Mouse (Mus musculus) embryonic stem cell, embryonic (primary cell): ENCODE data around the gene Dhx37.

Source experiments
- CTCF ChIA-PET, 4 experiments: fragments of 300-600 bp in 2 of 4; fragments of 350-600 bp in 2 of 4; sonication (Branson Sonifier 250); formaldehyde crosslinking; loops; one replicate each; lab custom pipeline; 2022; ENCODE audit warnings: inconsistent platforms in 2 of 4; lab: Charles Lee
- POLR2A ChIA-PET, 4 experiments: fragments of 300-600 bp in 2 of 4; fragments of 350-600 bp in 2 of 4; sonication (Branson Sonifier 250); formaldehyde crosslinking; loops; one replicate each; lab custom pipeline; 2022; ENCODE audit warnings: antibody characterized with exemption in 4 of 4, inconsistent platforms in 1 of 4; lab: Charles Lee

The Dhx37 gene

DNA sequence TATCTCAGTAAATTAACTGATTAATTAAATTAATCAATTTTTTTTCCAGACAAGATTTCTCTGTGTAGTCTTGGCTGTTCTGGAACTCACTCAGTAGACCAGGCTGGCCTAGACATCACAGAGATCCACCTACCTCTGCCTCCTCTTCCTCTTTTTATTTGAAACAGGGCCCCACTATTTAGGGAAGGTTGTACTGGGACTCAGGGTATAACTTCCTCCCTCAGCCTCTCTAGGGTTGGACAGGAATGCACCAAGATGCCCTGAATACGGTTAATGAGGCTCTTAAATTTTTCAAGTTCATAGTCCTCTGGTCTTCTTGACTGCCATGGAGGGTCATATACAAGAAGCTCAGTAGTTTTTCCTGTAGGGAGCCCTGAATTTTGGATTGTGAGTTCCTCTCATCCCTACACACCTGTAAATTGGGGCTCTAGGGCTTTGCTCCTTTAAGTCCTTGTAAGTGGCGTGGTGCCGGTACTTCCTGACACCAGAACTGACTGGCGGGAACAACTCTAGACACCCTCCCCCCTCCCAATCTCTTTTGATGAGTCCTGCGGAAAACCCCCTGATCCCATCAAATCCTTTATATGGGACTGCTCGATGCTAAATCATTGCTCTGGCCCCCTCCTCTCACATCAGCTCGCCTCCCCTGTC, 6.8 kb upstream of the Dhx37 start:
- ChIA-PET CTCF (interaction anchor here (0.5 to 2.4 kb wide), 11 partner anchors 20 to 664 kb away, joined by 3 to 10 read pairs (median 4); no protein-coding TSS in a partner anchor), POLR2A (interaction anchor here in 3 of 4 experiments (0.7 to 4.1 kb wide), 50 partner anchors 9 to 282 kb away, joined by 3 to 48 read pairs (median 6); partner anchors contain the start of genes Ubc (in 3 of the 3), Gm10382 (in 2 of the 3) and Dhx37 (in 1 of the 3))

DNA sequence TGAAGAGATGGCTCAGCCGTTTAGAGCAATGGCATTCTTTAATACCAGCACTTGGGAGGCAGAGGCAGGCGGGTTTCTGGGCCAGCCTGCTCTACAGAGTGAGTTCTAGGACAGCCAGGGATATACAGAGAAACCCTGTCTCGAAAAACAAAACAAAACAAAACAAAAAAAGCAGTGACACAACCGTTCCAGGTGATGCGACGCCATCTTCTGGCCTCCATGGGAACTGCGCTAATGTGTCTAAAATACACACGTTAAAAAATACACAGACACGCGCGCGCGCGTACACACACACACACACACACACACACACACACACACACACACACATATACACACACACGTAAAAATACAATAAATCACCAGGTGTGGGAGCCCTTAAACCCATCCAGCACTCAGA, 426 bp upstream of the Dhx37 start:
- CTCF ChIA-PET, result interaction anchor here in 1 of 4 experiments (1.4 kb wide), 1 partner anchor 22 kb away, joined by 4 read pairs; no protein-coding TSS in a partner anchor
- POLR2A ChIA-PET, result interaction anchor here in 3 of 4 experiments (0.8 to 11.7 kb wide), 16 partner anchors 7 to 161 kb away, joined by 3 to 227 read pairs (median 6); partner anchors contain the start of genes Bri3bp (in 1 of the 3), Gm10382 (in 1 of the 3) and Ubc (in 1 of the 3)

DNA sequence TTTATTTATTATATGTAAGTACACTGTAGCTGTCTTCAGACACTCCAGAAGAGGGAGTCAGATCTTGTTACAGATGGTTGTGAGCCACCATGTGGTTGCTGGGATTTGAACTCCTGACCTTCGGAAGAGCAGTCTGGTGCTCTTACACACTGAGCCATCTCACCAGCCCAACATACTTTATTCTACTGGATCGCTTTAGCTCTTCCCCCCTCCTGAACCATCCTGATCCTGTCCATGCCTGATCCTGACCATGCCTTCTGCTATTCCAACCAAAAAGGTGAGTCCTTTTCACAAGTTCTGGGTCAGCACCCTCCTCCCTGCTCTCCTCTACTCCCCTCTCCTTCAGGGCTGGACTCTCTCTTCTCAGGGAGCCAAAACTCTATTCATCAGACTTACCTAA, 1.6 kb downstream of the Dhx37 start:
- CTCF ChIA-PET, result interaction anchor here in 1 of 4 experiments (0.6 kb wide), 1 partner anchor 26 kb away, joined by 3 read pairs; no protein-coding TSS in a partner anchor
- POLR2A ChIA-PET, result interaction anchor here in 3 of 4 experiments (0.6 to 11.7 kb wide), 27 partner anchors 9 to 94 kb away, joined by 3 to 227 read pairs (median 6); partner anchors contain the start of genes Bri3bp (in 2 of the 3), Gm10382 (in 1 of the 3) and Ubc (in 1 of the 3)

DNA sequence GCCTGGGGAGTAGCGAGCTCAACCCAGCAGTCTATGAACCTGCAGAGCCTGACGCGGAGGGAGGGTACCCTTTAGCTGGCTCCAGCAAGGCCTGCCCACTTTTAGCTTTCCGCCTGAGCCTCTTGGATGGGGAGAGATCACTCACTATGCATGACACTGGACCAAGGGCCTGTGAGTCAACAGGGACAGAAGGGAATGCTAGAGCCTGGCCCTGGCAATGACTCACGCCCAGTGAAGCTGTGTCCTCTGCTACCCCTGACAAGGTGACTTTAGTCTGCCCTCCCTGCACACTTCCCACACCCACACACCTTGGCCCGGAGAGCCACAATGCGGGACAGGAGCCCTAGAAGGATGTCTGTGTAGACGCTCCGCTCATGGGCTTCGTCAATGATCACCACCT, 7.6 kb downstream of the Dhx37 start:
- CTCF ChIA-PET, result interaction anchor here in 3 of 4 experiments (0.6 to 3.1 kb wide), 16 partner anchors 11 to 173 kb away, joined by 3 to 18 read pairs (median 4); no protein-coding TSS in a partner anchor
- POLR2A ChIA-PET, result interaction anchor here in 3 of 4 experiments (0.6 to 11.7 kb wide), 50 partner anchors 8 to 261 kb away, joined by 3 to 227 read pairs (median 4); partner anchors contain the start of genes Bri3bp (in 3 of the 3), Ubc (in 2 of the 3) and Gm10382 (in 1 of the 3)

DNA sequence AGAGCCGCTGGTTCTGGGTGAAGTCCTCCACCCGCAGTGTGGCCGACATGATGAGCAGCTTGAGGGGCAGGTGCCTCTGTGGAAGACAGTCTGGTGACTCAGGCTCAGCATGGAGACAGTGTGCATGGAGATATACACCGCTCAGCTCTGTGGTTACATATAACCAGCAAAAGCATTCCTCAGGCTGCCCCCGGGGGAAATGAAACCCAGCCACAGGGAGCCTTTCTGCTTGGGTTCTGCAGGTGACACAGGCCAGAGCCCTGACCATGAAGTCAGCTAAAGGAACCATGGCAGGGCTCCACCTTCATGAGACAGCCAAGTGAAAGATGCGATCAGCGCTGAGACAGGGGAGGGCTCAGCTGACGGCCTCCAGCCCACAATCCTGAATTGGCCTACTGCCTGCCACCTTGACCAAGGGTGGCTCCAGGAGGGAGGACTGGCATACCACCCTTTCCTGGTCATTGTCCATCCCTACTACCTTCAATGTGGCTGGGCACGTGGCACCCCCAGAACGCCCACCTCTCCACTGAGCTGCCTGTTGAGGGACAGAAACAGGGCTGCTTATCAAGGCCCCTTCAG, 8.1 kb downstream of the Dhx37 start:
- CTCF ChIA-PET, result interaction anchor here (0.5 to 3.1 kb wide), 13 partner anchors 10 to 173 kb away, joined by 3 to 18 read pairs (median 4); no protein-coding TSS in a partner anchor
- POLR2A ChIA-PET, result interaction anchor here in 3 of 4 experiments (0.7 to 11.7 kb wide), 47 partner anchors 7 to 260 kb away, joined by 3 to 227 read pairs (median 4); partner anchors contain the start of genes Bri3bp (in 3 of the 3) and Ubc (in 2 of the 3)

DNA sequence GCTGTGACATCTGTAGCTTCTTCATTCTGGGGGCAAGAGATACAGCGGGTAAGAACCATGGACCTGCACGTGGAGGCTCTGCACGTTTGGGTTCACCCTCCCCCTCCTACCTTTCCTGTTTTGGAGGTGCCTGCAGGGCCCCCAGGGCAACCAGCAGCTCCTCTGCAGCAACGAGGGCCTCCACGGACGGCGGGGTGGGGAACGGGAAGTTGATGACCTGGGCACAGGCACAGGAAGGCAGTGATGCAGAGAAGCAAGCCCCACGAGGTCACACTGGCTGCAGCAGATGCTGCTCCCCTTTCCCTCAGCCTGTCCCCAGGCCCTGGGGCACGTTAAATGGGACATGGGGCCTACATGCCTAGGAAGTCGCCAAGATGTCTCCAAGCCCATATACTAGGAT, 14.8 kb downstream of the Dhx37 start:
- POLR2A ChIA-PET, result interaction anchor here in 3 of 4 experiments (0.7 to 11.7 kb wide), 16 partner anchors 7 to 34 kb away, joined by 3 to 155 read pairs (median 4); partner anchors contain the start of genes Bri3bp (in 2 of the 3) and Dhx37 (in 2 of the 3)
- CTCF ChIA-PET, result interaction anchor here in 1 of 4 experiments (0.7 to 1.1 kb wide), 2 partner anchors 106 to 108 kb away, joined by 3 read pairs; no protein-coding TSS in a partner anchor

DNA sequence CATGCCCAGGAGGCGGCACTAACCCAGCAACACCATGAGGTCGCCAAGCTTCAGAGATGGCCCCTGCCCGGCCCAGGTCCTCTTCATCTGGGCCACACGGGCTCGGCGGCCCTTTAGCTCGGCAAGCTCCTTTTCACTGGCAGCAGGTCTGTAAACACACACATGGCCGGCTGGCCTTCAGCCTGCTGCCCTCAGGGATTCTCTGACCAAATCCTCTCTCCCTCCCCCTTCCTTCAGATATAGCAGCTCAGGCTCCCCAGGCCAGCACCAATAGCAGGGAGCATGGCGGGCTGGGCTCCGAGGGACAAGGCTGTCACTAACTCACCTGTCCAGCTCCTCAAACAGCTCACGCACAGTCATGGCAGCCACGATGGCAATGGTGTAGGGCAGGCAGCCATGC, 15.3 kb downstream of the Dhx37 start:
- ChIA-PET POLR2A (interaction anchor here in 3 of 4 experiments (0.7 to 11.7 kb wide), 17 partner anchors 8 to 36 kb away, joined by 3 to 155 read pairs (median 4); partner anchors contain the start of genes Bri3bp (in 2 of the 3) and Dhx37 (in 2 of the 3)), CTCF (interaction anchor here in 3 of 4 experiments (0.5 to 1.1 kb wide), 5 partner anchors 90 to 108 kb away, joined by 3 read pairs; no protein-coding TSS in a partner anchor)

DNA sequence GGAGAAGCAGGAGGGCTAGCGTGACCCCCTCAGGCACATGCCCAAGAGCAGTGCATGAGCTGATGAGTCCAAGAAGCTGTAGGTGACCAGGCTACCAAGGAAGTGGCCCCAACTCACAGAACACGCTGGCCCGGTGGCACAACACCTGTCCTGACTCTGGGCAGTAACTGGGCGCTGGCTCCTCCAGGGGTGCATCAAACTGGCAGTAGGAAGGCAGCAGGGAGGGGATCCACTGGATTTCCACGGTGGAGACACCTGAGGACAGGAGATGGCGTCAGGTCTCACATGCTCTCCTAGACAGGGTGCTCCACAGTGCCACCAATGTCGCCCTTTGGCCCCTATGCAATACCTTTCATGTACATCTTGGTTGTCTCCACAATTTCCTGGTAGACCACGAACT, 17.7 kb downstream of the Dhx37 start:
- ChIA-PET POLR2A (interaction anchor here in 3 of 4 experiments (0.5 to 11.7 kb wide), 7 partner anchors 10 to 109 kb away, joined by 3 to 155 read pairs (median 4); partner anchors contain the start of genes Bri3bp (in 1 of the 3), Dhx37 (in 1 of the 3) and Gm10382 (in 1 of the 3)), CTCF (interaction anchor here in 1 of 4 experiments (1.1 kb wide), 1 partner anchor 10 kb away, joined by 4 read pairs; no protein-coding TSS in a partner anchor)

DNA sequence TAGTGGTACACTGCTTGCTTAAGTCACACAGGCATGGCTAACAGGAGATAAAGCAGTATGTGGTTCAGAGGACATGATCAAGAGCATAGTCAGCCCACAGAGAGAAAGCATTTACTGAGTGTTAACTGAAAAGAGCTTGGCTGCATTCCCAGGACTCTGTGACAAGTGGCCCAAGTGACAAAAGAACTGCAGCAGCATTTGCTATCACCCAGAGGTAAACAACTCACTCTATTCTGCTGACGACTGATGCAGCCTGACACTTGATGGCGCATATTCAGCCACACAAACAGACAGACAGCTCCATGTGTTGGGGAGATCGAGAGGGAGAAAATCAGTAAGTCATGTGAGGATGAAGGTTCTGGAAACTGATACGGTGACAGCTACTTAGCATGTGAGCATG, 20.2 kb downstream of the Dhx37 start:
- CTCF ChIA-PET, result interaction anchor here in 2 of 4 experiments (0.6 kb wide), 2 partner anchors 75 to 235 kb away, joined by 3 to 5 read pairs; partner anchors contain the start of gene Ncor2 (in 1 of the 2)
- POLR2A ChIA-PET, result interaction anchor here in 3 of 4 experiments (0.8 to 11.7 kb wide), 10 partner anchors 8 to 84 kb away, joined by 3 to 155 read pairs (median 16); partner anchors contain the start of genes Bri3bp (in 1 of the 3), Dhx37 (in 1 of the 3), Gm10382 (in 1 of the 3) and Ubc (in 1 of the 3)

DNA sequence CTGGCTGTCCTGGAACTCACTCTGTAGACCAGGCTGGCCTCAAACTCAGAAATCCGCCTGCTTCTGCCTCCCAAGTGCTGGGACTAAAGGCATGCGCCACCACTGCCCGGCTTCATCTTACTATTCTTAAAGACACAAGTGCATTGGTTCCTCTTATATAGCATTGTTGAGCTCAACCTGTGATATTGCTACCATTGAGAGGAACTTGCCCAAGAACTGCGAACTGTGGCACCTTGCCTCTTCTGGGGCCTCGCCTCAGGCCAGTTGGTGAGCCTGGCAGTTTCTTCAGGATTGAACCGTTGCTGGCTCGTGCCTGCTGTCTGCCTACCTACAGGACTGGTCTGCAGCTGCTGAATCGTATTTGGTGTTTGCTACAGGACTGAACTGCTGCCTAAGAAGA, 21.4 kb downstream of the Dhx37 start:
- POLR2A ChIA-PET, result interaction anchor here in 3 of 4 experiments (0.7 to 11.7 kb wide), 25 partner anchors 8 to 172 kb away, joined by 3 to 155 read pairs (median 5); partner anchors contain the start of genes Ubc (in 3 of the 3), Gm10382 (in 2 of the 3), Bri3bp (in 1 of the 3) and Dhx37 (in 1 of the 3)
- CTCF ChIA-PET, result interaction anchor here (0.6 to 2.7 kb wide), 28 partner anchors 8 to 925 kb away, joined by 3 to 19 read pairs (median 4); partner anchors contain the start of genes Bri3bp (in 2 of the 4) and Dhx37 (in 1 of the 4)

DNA sequence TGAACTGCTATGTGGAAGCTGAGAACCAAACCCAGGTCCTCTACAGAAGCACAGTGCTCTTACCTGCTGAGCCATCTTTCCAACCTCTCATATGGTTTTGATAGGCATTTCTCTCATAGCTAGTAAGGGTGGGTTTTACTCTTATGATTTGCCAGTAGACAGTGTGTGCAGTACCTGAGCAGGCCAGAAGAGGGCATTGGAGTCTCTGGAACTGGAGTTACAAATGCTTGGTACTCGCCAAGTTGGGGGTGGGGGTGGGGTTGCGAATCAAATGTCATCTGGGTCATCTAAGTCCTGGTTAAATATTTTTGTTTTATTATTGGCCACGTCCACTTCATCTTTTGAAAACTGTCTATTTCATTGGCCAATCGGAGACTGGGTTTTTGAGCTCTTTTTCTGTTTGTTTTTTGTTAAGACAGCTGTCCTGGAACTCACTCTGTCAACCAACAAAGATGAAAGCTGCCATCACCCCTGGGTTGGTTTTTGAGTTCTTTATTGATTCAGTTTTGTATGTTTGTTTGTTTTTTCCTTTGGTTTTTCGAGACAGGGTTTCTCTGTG, 21.9 kb downstream of the Dhx37 start:
- CTCF ChIA-PET, result interaction anchor here (0.6 to 2.7 kb wide), 43 partner anchors 8 to 925 kb away, joined by 3 to 20 read pairs (median 4); partner anchors contain the start of genes Bri3bp (in 3 of the 4) and Dhx37 (in 1 of the 4)
- POLR2A ChIA-PET, result interaction anchor here in 3 of 4 experiments (0.6 to 11.7 kb wide), 32 partner anchors 9 to 1150 kb away, joined by 3 to 155 read pairs (median 4); partner anchors contain the start of genes Ubc (in 3 of the 3), Gm10382 (in 2 of the 3), Bri3bp (in 1 of the 3) and Dhx37 (in 1 of the 3)

DNA sequence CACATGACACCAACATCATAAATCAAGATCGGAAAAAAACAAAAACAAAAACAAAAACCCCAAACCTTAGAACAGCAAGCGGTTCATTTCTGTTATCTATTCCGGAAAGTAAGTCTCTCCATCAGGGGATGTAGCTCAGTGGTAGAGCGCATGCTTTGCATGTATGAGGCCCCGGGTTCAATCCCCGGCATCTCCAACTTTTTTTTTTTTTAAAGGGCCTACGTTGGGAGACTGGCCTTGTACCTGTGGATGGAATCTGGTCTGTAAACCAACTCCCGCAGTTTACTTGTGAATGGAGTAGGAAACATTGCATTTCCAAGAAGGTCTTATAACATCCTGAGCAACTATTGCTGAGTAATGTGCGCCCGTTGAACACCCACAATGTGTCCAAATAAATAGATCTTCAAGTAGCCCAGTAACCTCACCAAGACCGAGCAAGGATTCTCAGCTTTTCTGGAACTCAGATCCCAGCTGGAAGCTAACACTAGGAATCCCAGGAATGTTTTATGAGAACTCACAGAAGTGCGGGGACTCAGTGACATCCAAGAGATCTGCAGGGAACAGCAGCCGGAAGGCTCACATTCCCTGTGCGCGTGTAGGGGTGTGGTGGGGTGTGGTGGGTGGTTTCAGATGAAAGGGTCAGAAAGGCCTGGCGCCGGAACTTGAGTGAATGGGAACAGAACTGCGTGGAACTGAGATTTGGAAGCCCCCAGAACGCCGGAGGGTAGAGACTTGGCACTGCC, 24.4 kb downstream of the Dhx37 start:
- ChIA-PET POLR2A (interaction anchor here (0.6 to 11.7 kb wide), 19 partner anchors 11 to 193 kb away, joined by 3 to 155 read pairs (median 6); partner anchors contain the start of genes Ubc (in 3 of the 4), Bri3bp (in 2 of the 4), Dhx37 (in 2 of the 4) and Gm10382 (in 2 of the 4)), CTCF (interaction anchor here in 3 of 4 experiments (0.6 to 1.8 kb wide), 6 partner anchors 41 to 139 kb away, joined by 3 to 5 read pairs (median 4); no protein-coding TSS in a partner anchor)

DNA sequence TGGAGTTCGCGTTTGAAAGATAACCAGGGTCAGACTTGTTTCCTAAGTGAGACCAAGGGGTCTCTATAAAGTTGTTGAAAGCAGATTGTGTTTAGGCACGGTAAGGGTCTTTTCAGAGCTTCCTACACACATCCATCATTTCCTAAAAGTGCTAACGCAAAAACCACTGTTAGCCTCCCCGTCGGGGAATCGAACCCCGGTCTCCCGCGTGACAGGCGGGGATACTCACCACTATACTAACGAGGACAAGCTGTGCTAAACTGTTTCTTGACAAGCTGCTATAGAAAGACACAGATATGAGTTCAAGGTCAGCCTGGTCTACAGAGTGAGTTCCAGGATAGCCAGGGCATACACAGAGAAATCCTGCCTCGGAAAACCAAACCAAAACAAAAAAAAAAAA, 25.1 kb downstream of the Dhx37 start:
- POLR2A ChIA-PET, result interaction anchor here in 3 of 4 experiments (0.6 to 11.7 kb wide), 20 partner anchors 10 to 224 kb away, joined by 3 to 155 read pairs (median 6); partner anchors contain the start of genes Ubc (in 3 of the 3), Dhx37 (in 2 of the 3), Gm10382 (in 2 of the 3) and Bri3bp (in 1 of the 3)
- CTCF ChIA-PET, result interaction anchor here in 3 of 4 experiments (0.6 to 1.8 kb wide), 7 partner anchors 13 to 138 kb away, joined by 3 to 5 read pairs (median 3); no protein-coding TSS in a partner anchor

DNA sequence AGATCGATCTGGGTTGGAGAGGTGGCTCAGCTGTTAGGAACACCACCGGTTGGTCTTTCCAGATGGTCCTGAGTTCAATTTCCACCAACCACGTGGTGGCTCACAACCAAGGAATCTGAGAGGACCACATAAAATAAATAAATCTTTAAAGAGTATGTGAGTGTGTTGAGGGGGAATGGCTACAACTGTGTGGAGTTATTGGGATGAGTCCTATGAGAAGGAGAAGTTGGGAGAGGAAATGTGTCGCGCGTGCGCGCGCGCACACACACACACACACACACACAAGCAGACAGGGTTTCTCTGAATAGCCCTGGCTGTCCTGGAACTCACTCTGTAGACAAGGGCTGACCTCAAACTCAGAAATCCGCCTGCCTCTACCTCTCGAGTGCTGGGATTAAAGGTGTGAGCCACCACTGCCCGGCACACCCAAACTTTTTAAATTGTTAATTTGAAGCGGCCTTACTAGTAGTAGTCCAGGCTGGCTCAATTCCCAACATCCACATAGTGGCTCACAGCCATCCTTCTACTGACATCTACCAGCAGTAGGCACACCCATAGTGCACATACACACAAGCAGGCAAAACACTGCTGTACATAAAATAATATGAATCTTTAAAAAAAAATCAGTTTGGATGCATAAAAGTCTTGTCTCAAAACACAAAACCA, 25.9 kb downstream of the Dhx37 start:
- ChIA-PET POLR2A (interaction anchor here in 3 of 4 experiments (0.6 to 11.7 kb wide), 21 partner anchors 9 to 223 kb away, joined by 3 to 295 read pairs (median 9); partner anchors contain the start of genes Bri3bp (in 2 of the 3), Gm10382 (in 2 of the 3), Ubc (in 2 of the 3) and Dhx37 (in 1 of the 3)), CTCF (interaction anchor here in 2 of 4 experiments (0.6 to 1.8 kb wide), 4 partner anchors 13 to 101 kb away, joined by 3 to 5 read pairs (median 3); no protein-coding TSS in a partner anchor)
